Mouse (Mus musculus) liver, embryonic 12.5 days (tissue): Measurements from ENCODE around the gene Timp2. TPM values are rescaled to one million over a fixed set of nuclear protein-coding genes. Genes with fewer than 3 reads are reported as not detected.

Experiments used
- ATAC-seq: fragments of 200-750 bp; cut with Nextera tagmentation; 2 replicates; pipeline ENCODE4 v1.8.0; 2017; ENCODE audit warnings: moderate number of reproducible peaks, mild to moderate bottlenecking, moderate library complexity
- H3K27ac ChIP-seq: fragments of 300-500 bp; sonication (generic); 2 replicates; pipeline ENCODE4 v1.5.1; 2016; ENCODE audit warnings: mild to moderate bottlenecking
- H3K27me3 ChIP-seq: fragments of 300-500 bp; sonication (generic); replicated peaks from 2 replicates; pipeline ENCODE4 v1.6.1; 2016; ENCODE audit warnings: mild to moderate bottlenecking, moderate library complexity
- H3K36me3 ChIP-seq: fragments of 300-500 bp; sonication (generic); 2 replicates; pipeline ENCODE4 v1.6.1; 2016; ENCODE audit warnings: mild to moderate bottlenecking, moderate library complexity
- H3K4me1 ChIP-seq: fragments of 300-500 bp; sonication (generic); 2 replicates; pipeline ENCODE4 v1.6.1; 2016
- H3K4me2 ChIP-seq: fragments of 300-500 bp; sonication (generic); 2 replicates; pipeline ENCODE4 v1.6.1; 2016; ENCODE audit warnings: mild to moderate bottlenecking, moderate library complexity
- H3K4me3 ChIP-seq: fragments of 300-500 bp; sonication (generic); 2 replicates; pipeline ENCODE4 v1.5.1; 2016; ENCODE audit warnings: mild to moderate bottlenecking, moderate library complexity
- H3K9ac ChIP-seq: fragments of 300-500 bp; sonication (generic); 2 replicates; pipeline ENCODE4 v1.6.1; 2016; ENCODE audit warnings: mild to moderate bottlenecking, moderate library complexity
- H3K9me3 ChIP-seq: fragments of 300-500 bp; sonication (generic); replicated peaks from 2 replicates; pipeline ENCODE4 v1.6.1; 2016; ENCODE audit warnings: mild to moderate bottlenecking, moderate library complexity
- WGBS: fragments of 180-500 bp; shearing (Covaris S2); methylation state at CpG from one replicate; pipeline ENCODE4 v1.1.7; 2016; ENCODE audit not compliant: insufficient replicate concordance; 5-methylcytosine and 5-hydroxymethylcytosine counted together
- polyA plus RNA-seq: library from polyadenylated mRNA; unstranded; fragments of >200 nt; fragmentation: Nextera tagmentation; extraction: Ambion mirVana; gene quantifications from 2 replicates; pipeline ENCODE4 v1.2.1, GENCODE M21; 2016

The Timp2 gene
- polyA plus RNA-seq, 1 experiment from 2014 or later: 8.7 TPM

- no peak for ATAC-seq
- Histone ChIP-seq H3K36me3 (no peaks in the 10 kb centered on the region), H3K27me3 (peaks cover 17% of the 10 kb centered on the region; the same call in 1 of the 2 replicates), H3K27ac (no peak overlapping the region), H3K4me1 (peaks cover 10% of the 10 kb centered on the region), H3K9ac (no peak overlapping the region), H3K4me2 (no peak overlapping the region), H3K4me3 (no peak overlapping the region), H3K9me3 (no peaks in the 10 kb centered on the region)
- 67% methylated on average over 8 of the region's 8 CpGs for WGBS
These were observed 11.0 kb upstream of the Timp2 start for GRCm38 (mm10) chr11:118366559-118366958.

- H3K4me1 ChIP-seq: peaks cover 10% of the 10 kb centered on the region
- no peak overlapping the region for H3K9ac ChIP-seq
- no peak overlapping the region for H3K4me3 ChIP-seq
- WGBS: 52% methylated on average over 3 of the region's 3 CpGs
- ATAC-seq: no peak
- no peaks in the 10 kb centered on the region for H3K36me3 ChIP-seq
- H3K27me3 ChIP-seq: peaks cover 16% of the 10 kb centered on the region; the same call in 1 of the 2 replicates
- no peak overlapping the region for H3K27ac ChIP-seq
- no peak overlapping the region for H3K4me2 ChIP-seq
- H3K9me3 ChIP-seq: no peaks in the 10 kb centered on the region
These were observed 10.6 kb upstream of the Timp2 start for GRCm38 (mm10) chr11:118366108-118366507.

- Histone ChIP-seq H3K27ac (no peak overlapping the region), H3K9me3 (no peaks in the 10 kb centered on the region), H3K4me2 (no peak overlapping the region), H3K4me3 (no peak overlapping the region), H3K27me3 (peaks cover 16% of the 10 kb centered on the region; the same call in 1 of the 2 replicates), H3K9ac (no peak overlapping the region), H3K4me1 (peaks cover 10% of the 10 kb centered on the region), H3K36me3 (no peaks in the 10 kb centered on the region)
- ATAC-seq: no peak
- WGBS: 61% methylated on average over 7 of the region's 7 CpGs
These were observed 9.6 kb upstream of the Timp2 start for GRCm38 (mm10) chr11:118365171-118365570.

GRCm38 (mm10) chr11:118364021-118364420 is 8.5 kb upstream of the Timp2 start:
- peaks cover 16% of the 10 kb centered on the region; the same call in 1 of the 2 replicates for H3K27me3 ChIP-seq
- peaks cover 10% of the 10 kb centered on the region for H3K4me1 ChIP-seq
- H3K4me2 ChIP-seq: no peak overlapping the region
- no peaks in the 10 kb centered on the region for H3K36me3 ChIP-seq
- H3K4me3 ChIP-seq: no peak overlapping the region
- WGBS: 81% methylated on average over 4 of the region's 4 CpGs
- no peak overlapping the region for H3K9ac ChIP-seq
- H3K9me3 ChIP-seq: no peaks in the 10 kb centered on the region
- ATAC-seq: no peak
- H3K27ac ChIP-seq: no peak overlapping the region

GRCm38 (mm10) chr11:118362971-118363518 is 7.5 kb upstream of the Timp2 start:
- Histone ChIP-seq H3K4me1 (peaks cover 10% of the 10 kb centered on the region), H3K4me2 (peak overlapping the region; percentile 33; the same call in 1 of the 2 replicates), H3K4me3 (no peak overlapping the region), H3K27me3 (peaks cover 16% of the 10 kb centered on the region; the same call in 1 of the 2 replicates), H3K36me3 (no peaks in the 10 kb centered on the region), H3K9ac (no peak overlapping the region), H3K9me3 (no peaks in the 10 kb centered on the region), H3K27ac (0 out of 2 replicates have a peak overlapping the region, but pooled peaks have one; percentile 1)
- WGBS: 3% methylated on average over 8 of the region's 8 CpGs
- ATAC-seq: 0 out of 2 replicates have a peak, but pooled peaks have one; percentile 35

GRCm38 (mm10) chr11:118362501-118362900 is 7.0 kb upstream of the Timp2 start:
- no peak for ATAC-seq
- Histone ChIP-seq H3K9ac (no peak overlapping the region), H3K4me2 (no peak overlapping the region), H3K4me3 (no peak overlapping the region), H3K36me3 (no peaks in the 10 kb centered on the region), H3K4me1 (peaks cover 10% of the 10 kb centered on the region), H3K9me3 (no peaks in the 10 kb centered on the region), H3K27ac (0 out of 2 replicates have a peak overlapping the region, but pooled peaks have one; percentile 1), H3K27me3 (peaks cover 16% of the 10 kb centered on the region; the same call in 1 of the 2 replicates)
- WGBS: 82% methylated on average over 1 of the region's 1 CpGs

- Histone ChIP-seq H3K4me3 (no peak overlapping the region), H3K9me3 (no peaks in the 10 kb centered on the region), H3K27me3 (peaks cover 22% of the 10 kb centered on the region), H3K4me1 (peaks cover 10% of the 10 kb centered on the region), H3K9ac (no peak overlapping the region), H3K27ac (no peak overlapping the region), H3K36me3 (no peaks in the 10 kb centered on the region), H3K4me2 (no peak overlapping the region)
- ATAC-seq: no peak
- WGBS: 47% methylated on average over 10 of the region's 10 CpGs
These were observed 5.4 kb upstream of the Timp2 start for GRCm38 (mm10) chr11:118360907-118361341.

GRCm38 (mm10) chr11:118360491-118360890 is 5.0 kb upstream of the Timp2 start:
- ATAC-seq: no peak
- Histone ChIP-seq H3K9me3 (no peaks in the 10 kb centered on the region), H3K4me1 (peaks cover 11% of the 10 kb centered on the region), H3K36me3 (no peaks in the 10 kb centered on the region), H3K27ac (no peak overlapping the region), H3K4me2 (no peak overlapping the region), H3K9ac (no peak overlapping the region), H3K4me3 (no peak overlapping the region), H3K27me3 (peaks cover 25% of the 10 kb centered on the region)
- WGBS: 65% methylated on average over 7 of the region's 7 CpGs

GRCm38 (mm10) chr11:118355205-118355604 is 335 bp downstream of the Timp2 start:
- no peaks in the 10 kb centered on the region for H3K36me3 ChIP-seq
- H3K4me1 ChIP-seq: peaks cover 19% of the 10 kb centered on the region; the same call in 1 of the 2 replicates
- peak overlapping the region; percentile 63 for H3K9ac ChIP-seq
- no peaks in the 10 kb centered on the region for H3K9me3 ChIP-seq
- WGBS: under 1% methylated on average over 42 of the region's 43 CpGs
- peak overlapping the region; percentile 71 for H3K4me2 ChIP-seq
- peaks cover 42% of the 10 kb centered on the region for H3K27me3 ChIP-seq
- ATAC-seq: peak; percentile 66
- H3K27ac ChIP-seq: no peak overlapping the region
- peak overlapping the region; percentile 58 for H3K4me3 ChIP-seq

GRCm38 (mm10) chr11:118354636-118355191 is 826 bp downstream of the Timp2 start:
- no peak overlapping the region for H3K27ac ChIP-seq
- peaks cover 42% of the 10 kb centered on the region for H3K27me3 ChIP-seq
- H3K4me3 ChIP-seq: peak overlapping the region; percentile 58
- H3K9me3 ChIP-seq: no peaks in the 10 kb centered on the region
- peak overlapping the region; percentile 71 for H3K4me2 ChIP-seq
- peak; percentile 25; the same call in 1 of the 2 replicates for ATAC-seq
- peaks cover 19% of the 10 kb centered on the region; the same call in 1 of the 2 replicates for H3K4me1 ChIP-seq
- H3K36me3 ChIP-seq: no peaks in the 10 kb centered on the region
- 2% methylated on average over 47 of the region's 47 CpGs for WGBS
- H3K9ac ChIP-seq: peak overlapping the region; percentile 63

- no peak overlapping the region for H3K4me3 ChIP-seq
- no peaks in the 10 kb centered on the region for H3K36me3 ChIP-seq
- no peaks in the 10 kb centered on the region for H3K9me3 ChIP-seq
- H3K4me2 ChIP-seq: no peak overlapping the region
- H3K9ac ChIP-seq: no peak overlapping the region
- peaks cover 21% of the 10 kb centered on the region for H3K27me3 ChIP-seq
- no peak overlapping the region for H3K27ac ChIP-seq
- no peak for ATAC-seq
- peaks cover 28% of the 10 kb centered on the region for H3K4me1 ChIP-seq
- WGBS: 66% methylated on average over 5 of the region's 5 CpGs
These were observed 6.0 kb downstream of the Timp2 start for GRCm38 (mm10) chr11:118349494-118349893.

- H3K9me3 ChIP-seq: no peaks in the 10 kb centered on the region
- WGBS: 27% methylated on average over 5 of the region's 5 CpGs
- peak; percentile 57; the same call in 1 of the 2 replicates for ATAC-seq
- H3K27me3 ChIP-seq: peaks cover 15% of the 10 kb centered on the region
- H3K9ac ChIP-seq: no peak overlapping the region
- H3K36me3 ChIP-seq: no peaks in the 10 kb centered on the region
- H3K4me3 ChIP-seq: no peak overlapping the region
- no peak overlapping the region for H3K27ac ChIP-seq
- peaks cover 24% of the 10 kb centered on the region for H3K4me1 ChIP-seq
- no peak overlapping the region for H3K4me2 ChIP-seq
These were observed 6.7 kb downstream of the Timp2 start for GRCm38 (mm10) chr11:118348877-118349276.
